Mouse (Mus musculus) lung, postnatal 36 days (tissue): ENCODE results near the gene A4gnt.
"Not testable (repeated sequence)": the region's sequence is repeated elsewhere in the genome, so short reads cannot be mapped to it uniquely, and the experiment has no call there.

Experiments used
- DNase-seq: peaks from one replicate; pipeline ENCODE4 v3.0.0; 2022; ENCODE audit warnings: mixed read lengths

The A4gnt gene

GRCm38 (mm10) chr9:99612202-99612601 is at the start of gene A4gnt:
Gene A4gnt, plus strand, starts transcription at chr9:99612502.
- no peak for DNase-seq

GRCm38 (mm10) chr9:99563714-99564113 is 48.6 kb upstream of the A4gnt start:
- DNase-seq, result peak; percentile 89

DNA sequence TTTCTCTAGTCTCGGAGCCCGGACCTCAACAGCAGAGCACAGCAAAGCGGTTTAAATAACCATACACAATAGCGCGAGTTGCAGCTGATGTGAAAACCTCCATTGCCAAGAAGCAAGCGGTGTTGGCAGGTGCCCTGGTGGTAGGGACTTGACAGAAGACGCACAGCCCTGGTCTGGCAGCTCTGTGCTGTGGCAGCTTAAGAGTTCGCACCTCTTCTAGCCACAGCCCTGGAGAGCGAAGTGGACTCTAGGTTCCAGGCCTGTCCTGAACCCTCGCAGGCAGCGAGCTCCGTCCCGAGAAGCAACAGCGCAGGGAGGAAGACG is 44.3 kb upstream of the A4gnt start:
- DNase-seq, result peak; percentile 7

DNA sequence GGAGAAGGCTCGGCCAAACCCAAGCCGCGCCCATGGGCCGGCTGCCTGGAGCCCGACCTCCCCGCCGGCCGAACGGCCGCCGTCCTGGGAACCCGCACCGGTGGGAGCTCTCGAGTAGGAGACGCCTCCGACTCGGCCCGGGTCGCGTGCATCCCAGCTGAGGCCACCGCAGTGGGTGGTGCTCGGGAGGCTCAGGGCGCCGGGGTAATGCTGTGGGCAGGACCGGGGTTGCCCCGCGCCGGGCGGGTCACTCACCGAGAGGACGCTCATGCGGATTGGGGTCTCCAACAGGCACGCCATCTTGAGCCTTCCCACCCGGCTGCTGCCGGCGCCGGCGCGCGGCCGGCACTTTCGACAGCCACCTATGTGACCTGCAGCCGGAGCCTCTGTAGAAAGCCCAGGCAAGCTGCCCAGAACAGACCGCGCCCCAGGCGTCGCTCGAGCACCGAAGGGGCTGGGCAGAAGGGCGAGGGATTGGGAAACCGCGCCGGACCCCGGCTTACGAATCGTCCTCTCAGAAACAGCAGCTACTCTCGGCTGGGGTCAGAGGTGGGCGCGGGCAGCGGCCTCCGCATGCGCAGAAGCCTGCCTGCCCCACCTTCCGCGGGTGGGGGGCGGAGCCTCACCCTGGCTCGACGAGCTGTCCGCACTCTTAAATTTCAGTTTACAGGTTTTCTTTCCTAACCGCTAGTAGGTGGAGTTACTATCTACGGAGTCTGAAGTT is 43.8 kb upstream of the A4gnt start, which contains the start of gene Armc8:
Gene Armc8 (minus strand): TSS at position 553 of the 724 bp plus-strand sequence.
- peak; percentile 92 for DNase-seq

DNA sequence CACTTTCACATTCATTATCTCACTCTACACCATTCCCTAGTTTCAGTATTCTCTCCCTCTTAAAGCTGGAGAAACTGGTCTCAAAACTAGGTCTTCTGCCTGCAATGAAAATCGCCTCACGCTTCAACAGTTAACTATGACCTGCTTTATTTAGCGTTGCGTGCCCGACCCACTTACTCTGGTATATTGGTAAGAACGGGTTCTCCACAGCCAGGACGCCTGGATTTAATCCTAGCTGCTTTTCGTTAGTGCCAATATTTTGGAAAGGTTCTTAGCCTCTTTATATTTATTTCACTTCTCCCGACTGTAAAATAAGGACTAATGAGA is 43.3 kb upstream of the A4gnt start:
- no peak for DNase-seq

DNA sequence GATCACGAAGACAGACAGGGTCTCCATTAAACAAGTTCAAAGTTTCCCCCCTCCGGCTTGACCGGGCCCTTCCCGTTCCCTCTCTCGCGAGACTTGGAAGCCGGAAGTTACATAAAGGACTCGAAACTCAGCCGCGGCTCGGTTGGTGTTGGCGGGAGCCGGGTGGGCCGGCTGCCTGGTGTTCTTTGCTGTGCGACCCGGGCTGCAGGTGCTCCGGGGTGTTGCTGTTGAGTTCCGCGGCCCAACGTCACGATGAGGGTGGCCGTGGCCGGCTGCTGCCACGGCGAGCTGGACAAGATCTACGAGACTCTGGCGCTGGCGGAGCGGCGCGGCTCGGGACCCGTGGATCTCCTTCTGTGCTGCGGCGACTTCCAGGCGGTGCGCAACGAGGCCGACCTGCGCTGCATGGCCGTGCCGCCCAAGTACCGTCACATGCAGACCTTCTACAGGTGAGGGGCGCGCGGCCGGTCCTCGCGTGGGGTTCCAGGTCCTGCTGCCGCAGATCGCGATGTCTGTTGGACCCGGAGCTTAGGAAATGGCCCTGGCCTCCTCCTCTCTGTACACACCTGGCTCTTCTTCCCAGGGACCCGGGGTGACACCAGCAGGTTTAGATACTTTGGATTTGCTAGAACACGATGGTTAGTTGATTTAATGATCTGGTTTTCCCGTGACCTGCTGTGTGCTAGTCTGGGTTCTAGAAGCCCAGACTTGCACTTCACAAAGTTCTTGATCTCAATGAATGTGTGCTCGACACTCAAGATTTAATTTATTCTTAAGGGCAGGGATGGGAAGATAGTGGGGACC is 36.4 kb upstream of the A4gnt start, which contains the start of gene Dbr1:
Gene Dbr1 (plus strand): TSS at position 123 of the 804 bp plus-strand sequence.
- DNase-seq, result peak; percentile 96

DNA sequence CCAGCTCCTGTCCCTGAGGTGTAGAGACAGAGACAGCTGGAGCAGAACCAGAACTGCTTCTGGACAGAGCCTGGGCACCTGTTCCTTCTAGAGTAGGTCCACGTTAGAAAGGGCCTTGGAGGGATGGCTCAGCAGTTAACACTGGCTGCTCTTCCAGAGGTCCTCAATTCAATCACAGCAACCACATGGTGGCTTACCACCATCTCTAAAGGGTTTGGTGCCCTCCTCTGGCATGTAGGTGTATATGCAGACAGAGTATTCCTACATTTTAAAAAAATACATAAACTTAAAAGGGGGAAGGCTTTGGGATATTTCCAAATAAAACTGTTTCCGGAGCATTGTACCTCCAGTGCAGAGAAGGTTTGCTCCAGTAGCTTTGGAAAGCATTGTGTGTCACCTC is 31.6 kb upstream of the A4gnt start:
- peak; percentile 72 for DNase-seq

GRCm38 (mm10) chr9:99587505-99588202 is 24.6 kb upstream of the A4gnt start:
- DNase-seq, result peak; percentile 48

DNA sequence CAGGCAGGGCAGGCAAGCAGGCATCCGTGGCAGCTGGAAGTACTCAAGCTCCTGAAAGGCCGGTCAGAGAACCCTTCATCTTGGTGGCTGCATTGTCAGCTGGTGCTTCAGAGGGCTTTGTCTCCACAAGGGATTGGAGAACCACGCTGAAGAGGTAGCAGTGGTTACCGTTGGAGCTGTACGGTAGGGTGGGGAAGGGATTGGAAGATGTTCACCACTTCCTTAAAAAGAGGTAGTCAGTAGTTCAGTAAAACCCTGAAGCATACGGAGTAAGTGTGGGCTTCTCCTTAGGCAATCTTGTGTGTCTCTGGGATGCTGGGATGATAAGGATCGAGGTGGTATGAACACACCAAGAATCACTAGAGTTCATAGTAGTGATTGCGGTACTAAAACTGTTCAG is 21.2 kb upstream of the A4gnt start:
- no peak for DNase-seq

DNA sequence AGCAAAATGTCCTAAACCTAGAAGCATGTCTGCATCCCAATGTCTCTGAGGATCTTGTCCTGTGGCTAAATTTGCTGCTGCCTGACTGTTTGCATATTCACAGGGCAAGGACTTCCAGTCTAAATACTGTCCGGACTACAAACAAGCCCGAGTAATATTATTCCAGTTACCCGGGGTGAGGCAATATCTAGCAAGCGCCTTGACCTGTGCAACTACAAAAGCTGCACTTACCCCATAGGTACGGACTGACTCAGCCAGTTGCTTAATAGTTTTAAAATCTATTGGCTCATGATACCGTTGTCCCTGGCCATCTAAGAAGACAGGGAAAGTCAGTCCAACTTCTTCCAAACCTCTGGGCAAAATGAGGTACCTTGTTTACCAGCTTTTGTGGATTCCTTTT is 13.2 kb upstream of the A4gnt start:
- not testable (repeated sequence) for DNase-seq

DNA sequence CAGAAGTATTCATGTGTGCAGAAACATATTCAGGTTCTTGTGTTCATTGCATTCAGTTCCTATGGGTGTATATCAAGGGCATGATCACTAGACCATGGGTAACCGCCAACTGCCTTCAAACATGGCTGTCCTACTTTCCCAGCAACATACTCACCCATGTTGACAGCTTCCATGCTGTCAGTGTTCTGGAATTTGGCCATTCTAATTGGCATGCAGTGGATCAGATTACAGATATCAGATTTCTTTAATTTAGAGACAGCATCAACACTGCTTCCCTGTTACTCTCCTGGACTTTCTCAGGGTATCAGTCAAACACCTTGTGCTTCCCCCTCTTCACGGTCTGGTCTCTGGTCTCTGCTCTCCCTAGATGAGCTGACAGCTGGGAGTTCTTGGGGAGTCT is 8.7 kb upstream of the A4gnt start:
- no peak for DNase-seq

- DNase-seq, result no peak
These were observed 7.4 kb downstream of the A4gnt start for GRCm38 (mm10) chr9:99619688-99620087.

DNA sequence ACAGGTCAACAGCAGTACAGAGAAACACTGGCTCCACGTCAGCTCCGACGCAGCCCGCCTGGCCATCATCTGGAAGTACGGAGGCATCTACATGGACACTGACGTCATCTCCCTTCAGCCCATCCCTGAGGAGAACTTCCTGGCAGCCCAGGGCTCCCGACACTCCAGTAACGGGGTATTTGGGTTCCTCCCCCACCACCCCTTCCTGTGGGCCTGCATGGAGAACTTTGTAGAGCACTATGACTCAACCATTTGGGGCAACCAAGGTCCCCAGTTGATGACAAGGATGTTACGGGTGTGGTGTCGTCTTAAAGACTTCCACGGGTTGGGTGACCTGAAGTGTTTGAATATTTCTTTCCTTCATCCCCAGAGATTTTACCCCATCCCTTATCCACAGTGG is 7.9 kb downstream of the A4gnt start:
- DNase-seq, result no peak

GRCm38 (mm10) chr9:99622034-99622433 is 9.7 kb downstream of the A4gnt start:
- DNase-seq, result no peak

DNA sequence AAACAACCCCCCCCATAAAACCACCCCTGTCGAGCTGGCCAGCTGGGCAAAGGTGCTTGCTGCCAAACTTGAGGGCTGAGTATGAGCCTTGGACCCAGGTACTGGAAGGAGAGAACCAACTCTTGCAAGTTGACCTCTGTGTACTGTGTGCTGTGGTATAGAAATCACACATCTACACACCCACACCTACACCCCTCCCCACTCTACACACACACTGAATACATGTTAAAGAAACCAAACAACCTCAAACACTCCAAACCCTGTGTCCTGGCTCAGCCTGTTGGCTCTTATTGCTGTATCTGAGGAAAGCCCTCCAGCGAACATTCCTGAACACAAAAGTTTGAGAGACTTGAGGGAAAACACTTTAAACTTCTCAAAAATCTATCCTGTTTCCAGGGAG is 10.7 kb downstream of the A4gnt start:
- DNase-seq, result peak; percentile 7

GRCm38 (mm10) chr9:99624117-99624516 is 11.8 kb downstream of the A4gnt start:
- peak; percentile 27 for DNase-seq

- DNase-seq, result no peak
These were observed 16.3 kb downstream of the A4gnt start for GRCm38 (mm10) chr9:99628581-99628980.

DNA sequence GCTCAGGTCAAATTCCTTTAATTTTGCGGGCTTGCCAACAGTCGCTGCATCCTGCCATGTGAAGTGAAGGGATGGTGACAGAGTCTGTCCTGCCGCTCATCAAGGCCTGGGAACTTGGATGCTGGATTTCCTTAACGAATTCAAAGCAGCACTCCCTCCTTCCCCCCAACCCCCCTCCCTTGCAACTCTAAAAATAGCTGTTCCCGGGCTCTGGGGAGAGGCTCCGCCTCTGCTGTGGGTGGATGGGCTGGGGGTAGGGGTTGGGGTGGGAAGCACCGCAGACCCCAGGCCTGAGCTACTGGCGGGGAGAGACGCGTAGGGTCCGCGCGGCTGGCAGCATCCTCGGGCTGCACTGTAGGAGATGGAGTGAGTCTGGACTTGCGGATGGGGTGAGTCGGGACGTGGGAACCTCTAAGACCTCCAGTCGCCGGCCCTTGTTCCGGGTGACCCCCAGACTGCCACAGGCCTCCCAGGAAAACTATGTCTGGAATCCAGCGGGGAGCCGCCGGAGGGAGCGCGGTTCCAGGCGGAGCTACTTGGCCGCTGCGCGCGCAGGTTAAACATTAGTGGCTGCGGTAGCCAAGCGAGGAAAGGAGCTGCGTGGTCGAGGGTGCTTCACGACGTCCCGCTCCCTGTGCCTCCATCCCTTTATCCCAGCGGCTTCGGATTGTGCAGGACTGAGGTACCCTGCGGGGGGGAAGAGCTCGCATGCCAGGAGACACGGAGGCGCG is 17.1 kb downstream of the A4gnt start, which contains the start of gene Dzip1l:
Gene Dzip1l (plus strand): TSS at position 216 of the 731 bp plus-strand sequence.
- peak; percentile 77 for DNase-seq

DNA sequence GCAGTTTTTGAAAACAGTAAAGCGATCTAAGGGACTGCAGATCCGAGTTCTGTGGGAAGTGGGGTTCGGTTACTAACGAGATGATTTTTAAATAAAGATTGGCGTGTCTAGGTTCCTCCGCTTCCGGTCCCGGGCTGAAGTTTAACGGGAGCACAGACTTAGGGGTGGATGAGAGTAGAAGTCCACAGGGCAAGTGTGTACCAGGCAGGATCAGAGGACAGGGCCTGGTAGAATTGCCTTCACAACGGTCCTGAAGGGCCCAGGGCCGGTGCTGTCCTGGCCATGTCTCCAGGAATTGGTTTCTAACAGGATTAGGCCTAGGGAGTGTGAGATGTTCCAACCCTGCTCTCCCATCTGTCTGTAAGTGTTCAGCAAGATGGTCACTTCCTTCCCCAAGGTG is 17.8 kb downstream of the A4gnt start:
- peak; percentile 3 for DNase-seq

DNA sequence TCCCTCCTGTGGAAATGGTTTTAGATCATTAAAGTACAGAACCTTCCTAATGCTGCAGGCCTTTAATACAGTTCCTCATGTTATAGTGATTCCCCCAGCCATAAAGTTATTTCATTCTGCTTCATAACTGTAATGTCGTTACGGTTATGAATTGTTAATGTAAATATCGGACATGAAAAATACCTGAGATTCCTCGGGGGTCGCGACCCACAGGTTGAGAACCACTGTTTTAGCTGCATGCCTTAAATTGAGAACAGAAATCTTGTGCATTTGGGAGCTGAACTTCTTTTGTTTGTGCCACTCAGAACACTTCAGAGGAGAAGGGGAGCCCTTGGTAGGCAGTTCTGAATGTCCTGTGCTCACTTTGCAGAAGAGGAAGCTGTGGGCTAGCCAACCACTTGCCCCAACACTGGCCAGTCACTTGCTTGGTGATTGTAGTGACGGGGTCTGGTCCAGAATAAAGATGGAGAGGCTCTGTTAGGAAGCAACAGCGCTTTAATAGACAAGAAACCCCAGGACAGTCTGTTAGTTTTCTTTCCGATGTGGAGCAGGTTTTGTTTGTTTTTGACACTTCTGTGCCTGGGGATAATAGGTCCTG is 18.3 kb downstream of the A4gnt start:
- DNase-seq, result peak; percentile 22

DNA sequence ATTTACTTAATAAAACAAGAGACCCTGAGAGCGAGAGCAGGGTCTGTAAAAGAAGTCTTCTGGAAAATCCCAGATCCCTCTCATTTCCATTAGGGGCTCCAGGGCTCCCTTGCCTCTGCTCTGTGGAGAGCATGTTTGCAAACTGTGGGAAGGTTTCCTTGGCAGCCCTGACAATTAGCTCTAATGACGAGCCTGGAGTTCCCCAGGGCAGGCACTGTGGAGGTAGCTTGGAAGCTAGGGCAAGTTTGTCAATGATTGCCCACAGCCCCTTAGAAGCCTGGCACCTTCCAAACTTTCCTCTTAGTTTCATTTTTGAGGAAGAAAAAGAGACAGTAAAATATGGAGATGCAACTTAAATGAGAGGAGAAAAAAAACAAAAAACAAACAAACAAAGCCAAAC is 19.5 kb downstream of the A4gnt start:
- DNase-seq, result no peak

DNA sequence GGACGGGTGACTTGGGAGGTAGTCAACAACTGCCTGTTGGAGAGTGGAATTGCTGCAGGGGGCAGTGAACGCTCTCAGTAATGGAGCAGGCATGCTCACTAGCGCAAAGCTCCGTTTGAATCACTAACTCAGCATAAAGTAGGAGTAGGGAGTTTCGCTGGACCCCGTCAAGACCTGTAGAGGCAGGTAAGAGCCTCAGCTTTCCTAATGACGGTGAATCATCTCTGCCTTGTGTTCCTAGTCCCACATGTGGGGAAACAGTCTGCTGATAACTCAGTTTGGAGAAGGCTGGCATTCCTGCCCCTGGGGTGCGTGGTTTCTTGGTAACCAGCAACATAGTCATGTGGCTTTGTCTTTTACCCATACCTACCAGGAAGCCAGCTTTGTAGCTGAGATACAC is 20.0 kb downstream of the A4gnt start:
- DNase-seq, result peak; percentile 21

GRCm38 (mm10) chr9:99636776-99637175 is 24.5 kb downstream of the A4gnt start:
- no peak for DNase-seq
